Mouse (Mus musculus) colon, adult 2 months (tissue): ENCODE measurements around the gene Tox3. TPM values are rescaled to one million over a fixed set of nuclear protein-coding genes. Genes with fewer than 3 reads are reported as not detected.

Source experiments
- polyA plus RNA-seq: library from polyadenylated mRNA; depleted of rRNA; stranded (reverse); fragments of >200 nt; gene quantifications from 2 replicates; pipeline ENCODE4 v1.2.3, GENCODE M21; 2012; rRNA removed

The Tox3 gene
- polyA plus RNA-seq = 21.5 and 25.4 TPM in 2 replicates

DNA sequence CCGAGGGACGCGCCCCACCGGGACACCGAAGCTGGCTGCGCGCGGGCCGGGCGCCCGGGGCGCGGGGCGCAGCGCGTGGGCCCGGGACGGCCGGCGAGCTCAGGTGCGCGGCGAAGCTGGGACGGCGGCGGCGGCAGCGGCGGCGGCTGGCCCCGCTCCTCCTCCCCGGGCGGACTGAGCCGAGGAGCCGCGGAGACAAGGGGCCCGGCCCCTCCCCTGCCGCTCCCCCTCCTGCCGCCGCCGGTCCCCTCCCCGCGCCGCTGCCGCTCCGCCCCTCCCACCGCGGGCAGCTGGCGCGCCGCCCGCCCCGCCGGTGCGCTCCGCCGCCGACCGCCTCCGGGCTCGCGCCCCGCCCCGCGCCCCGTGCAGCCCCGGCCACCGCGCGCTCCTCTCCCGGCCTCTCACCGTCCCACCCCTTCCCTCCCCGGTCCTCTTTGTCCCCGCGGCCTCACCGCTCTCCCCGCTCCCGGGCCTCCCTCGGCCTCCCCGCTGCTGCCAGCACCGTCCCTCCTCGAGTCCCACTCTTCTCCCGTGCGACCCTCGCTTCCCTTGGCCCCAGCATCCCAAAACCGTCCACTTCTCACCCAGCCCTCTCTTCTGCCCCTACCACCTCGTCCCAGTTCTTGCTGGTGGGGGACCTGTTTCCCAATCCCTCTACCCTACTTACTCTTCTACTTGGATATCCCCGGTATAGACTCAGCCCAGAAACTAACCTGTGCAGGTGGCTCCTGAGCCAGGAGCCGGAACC is at the start of gene Tox3:
Gene Tox3, minus strand, starts transcription at position 166 of the 748 bp plus-strand sequence.

